Mouse (Mus musculus) olfactory bulb, adult 2 months (tissue): ENCODE measurements at regions not wholly inside any gene's neighbourhood (a gene's known extent, or its start where the extent isn't known, plus 50 kb on each side); places are given as distances from the start of the nearest gene placed in this dataset.

Experiments
- CTCF ChIP-seq: fragments of 200-500 bp; IDR thresholded peaks from 2 replicates; pipeline ENCODE4 v1.5.1; 2012; ENCODE audit warnings: low read depth, mild to moderate bottlenecking, low read length, moderate library complexity; ENCODE audit not compliant: insufficient read depth
- POLR2A ChIP-seq: fragments of 200-500 bp; IDR thresholded peaks from 2 replicates; pipeline ENCODE4 v1.6.1; 2012; ENCODE audit warnings: mild to moderate bottlenecking, low read depth, low read length, moderate library complexity; ENCODE audit not compliant: insufficient read depth

DNA sequence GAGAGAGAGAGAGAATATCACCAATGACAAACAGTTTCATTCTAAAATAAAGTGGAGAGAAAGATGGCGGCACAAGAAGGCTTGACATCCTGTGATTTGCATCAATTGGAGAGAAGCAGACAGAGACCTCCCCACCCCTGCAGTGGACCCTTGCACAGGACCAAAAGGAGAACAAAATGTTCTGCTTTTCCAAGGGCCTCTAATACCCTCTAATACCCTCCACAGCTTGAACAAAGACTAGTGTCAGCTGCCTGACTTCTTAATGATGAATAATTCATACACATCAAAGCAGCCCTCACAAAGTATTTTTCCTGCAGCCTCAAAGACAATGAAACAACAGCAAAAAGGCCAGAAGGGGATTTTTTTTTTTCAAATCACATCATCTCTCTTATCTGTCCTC, 287.2 kb upstream of the Cdh11 start:
- no peak for TF ChIP-seq POLR2A
- TF ChIP-seq CTCF = no peak
